Mouse (Mus musculus): ENCODE measurements at regions not wholly inside any gene's neighbourhood (a gene's known extent, or its start where the extent isn't known, plus 50 kb on each side); places are given as distances from the start of the nearest gene placed in this dataset.
A peak's percentile ranks its signal among the peaks of the same experiment; 100 is the strongest.

DNA sequence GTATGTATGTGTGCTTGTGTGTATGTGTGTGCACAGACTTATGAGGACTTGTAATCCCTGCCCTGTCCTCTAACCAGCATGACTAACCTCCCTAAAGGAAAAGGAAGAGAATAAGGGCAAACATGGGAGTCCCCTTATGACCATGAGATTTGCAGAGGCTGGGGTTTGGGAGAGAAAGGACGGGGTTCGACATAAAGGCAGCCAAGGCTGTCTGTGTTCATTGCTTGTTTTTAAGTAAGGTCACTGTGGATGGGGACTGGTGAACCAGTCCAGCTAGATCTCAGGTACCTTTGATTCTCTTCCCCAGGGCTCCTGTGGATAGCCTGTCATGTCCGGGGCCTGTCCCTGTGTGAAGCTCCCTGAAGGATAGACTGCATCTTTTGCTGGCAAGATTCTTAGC lies 55.6 kb downstream of the Irf2bp2 start:
- no peak for DNase-seq

DNA sequence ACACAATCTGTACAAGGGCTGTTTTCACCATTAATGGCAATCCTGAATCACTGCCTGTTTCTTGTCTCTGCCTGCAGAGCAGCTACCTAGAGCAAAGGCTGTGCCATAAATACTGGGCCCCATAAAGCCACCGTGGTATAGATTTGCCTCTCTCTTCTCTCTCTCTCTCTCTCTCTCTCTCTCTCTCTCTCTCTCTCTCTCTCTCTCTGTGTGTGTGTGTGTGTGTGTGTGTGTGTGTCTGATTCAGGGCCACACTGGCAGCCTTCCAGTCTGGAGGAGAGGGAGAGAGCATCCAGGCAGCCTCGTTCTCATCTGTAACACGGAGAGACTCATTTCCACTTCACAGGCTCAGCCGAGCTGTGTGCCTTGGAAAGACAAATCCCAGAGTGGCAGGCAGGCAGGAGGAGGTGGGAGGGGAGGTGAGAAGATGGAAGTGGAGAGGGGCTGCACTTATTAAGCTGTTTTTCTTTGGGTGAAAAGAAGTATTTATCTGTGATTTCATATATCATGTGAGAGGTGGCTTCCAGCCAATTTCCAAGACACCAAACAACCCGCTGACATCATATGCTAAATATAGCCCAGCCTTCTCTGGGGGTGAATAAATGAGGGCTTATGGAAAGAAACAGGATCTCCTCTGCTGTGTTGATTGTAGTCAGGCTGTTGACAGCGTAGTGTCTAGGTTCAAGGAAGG lies 56.7 kb downstream of the Irf2bp2 start:
- DNase-seq = peak; percentile 85 to 87

DNA sequence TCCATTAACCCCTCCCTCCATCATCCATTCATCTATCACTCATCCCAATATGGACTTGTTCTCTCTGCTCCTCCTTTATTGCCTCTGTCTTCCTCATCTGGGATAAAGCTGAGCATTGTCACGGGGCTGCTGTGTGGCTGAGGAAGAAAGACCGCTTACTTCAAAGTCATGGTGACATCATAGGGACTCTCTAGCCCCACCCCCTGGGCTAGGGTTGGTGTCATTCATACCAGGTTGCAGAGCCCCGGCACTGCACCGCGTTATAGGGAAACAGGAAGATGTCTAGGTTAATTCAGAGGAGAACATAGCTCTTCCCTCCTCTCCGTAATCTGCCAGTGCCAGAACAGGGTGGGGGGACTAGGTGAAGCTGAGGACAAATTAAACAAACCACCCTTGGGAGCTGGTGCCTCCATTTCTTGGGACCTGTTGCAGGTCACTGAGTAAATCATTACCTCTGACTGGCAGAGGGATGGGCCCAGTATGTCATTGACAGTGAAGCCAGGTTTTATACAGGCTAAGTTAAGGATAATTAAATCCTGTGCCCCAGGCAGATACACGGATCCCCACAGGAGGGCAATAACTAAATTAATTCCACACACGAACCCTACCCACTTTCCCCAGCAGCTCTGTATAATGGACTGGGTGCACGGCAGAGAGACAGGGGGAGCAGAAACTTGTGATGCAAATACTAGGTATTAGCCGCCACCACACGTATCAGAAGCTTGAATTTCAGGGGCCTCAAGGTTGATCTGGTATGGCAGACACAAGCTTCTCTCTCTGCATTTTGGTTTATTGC lies 57.5 kb downstream of the Irf2bp2 start:
- no peak for DNase-seq

DNA sequence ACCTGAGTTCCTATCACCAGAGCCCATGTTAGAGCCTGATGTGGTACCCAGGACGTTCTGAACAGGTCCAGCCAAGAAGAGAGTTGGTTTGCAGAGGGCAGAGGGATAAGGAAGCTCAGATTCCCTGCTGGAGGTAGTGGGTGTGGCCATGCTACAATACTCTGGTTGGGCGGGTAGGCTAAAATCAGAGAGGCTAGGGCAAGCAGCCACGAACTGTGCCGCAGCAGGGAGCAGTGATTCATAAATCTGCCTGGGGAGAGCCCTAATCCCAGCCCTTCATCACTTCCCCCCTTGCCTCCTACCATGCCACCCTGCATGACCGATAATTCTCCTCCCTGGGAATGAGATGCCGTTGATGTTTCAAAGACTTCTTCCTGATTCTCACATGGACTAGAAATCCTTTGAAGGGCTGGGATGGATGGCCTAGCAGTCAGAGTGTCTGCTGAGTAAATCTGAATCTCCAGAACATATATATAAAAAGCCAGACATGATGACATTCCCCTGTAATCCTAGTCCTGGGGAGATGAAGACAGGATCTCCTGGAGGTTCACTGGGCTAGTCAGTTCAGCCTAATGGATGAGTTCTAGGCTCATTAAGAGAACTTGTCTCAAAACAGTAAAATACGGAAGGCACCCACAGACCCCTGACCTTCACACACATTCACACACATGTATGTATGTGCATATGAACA lies 57.6 kb upstream of the Tarbp1 start:
- DNase-seq = peak; percentile 44 to 55

DNA sequence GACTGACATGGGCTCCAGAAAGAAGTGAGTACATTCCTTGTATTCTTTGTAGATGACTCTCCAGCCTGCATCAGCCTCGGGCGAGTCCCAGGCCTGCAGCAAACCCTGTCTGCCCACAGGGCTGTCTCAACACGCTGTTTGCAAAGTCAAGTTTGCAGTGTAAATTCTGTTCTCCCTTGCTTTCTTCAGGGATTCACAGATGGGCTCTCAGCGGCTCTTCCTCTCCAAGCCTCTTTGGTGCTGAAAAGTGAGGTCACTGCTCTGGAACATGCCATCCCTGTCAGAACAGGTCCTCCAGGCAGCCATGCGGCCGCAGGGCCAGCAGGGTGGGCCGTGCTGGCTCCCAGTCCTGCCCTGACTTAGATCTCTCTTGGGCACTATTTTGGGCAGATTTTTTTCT lies 56.6 kb upstream of the Tarbp1 start:
- peak in 1 of 2 experiments; percentile 50 for DNase-seq

DNA sequence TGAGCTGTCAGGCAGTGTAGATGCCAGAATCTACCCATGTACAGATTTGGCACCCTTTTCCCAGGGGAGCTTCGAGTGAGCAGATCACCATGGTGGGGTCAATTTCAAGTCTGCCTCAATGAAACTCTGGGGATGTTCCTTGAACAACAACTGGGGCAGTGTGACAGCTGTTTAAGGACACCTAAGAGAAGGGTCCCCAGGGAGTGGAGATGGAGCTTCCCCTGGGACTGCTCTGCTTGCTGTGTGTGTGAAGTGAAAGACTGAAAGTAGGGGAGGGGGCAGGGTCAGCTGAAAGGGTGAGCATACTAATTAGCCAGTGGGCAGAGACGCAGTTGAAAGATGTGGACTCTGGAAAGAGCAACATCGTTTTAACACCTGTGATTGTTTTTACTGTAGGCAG lies 54.5 kb upstream of the Tarbp1 start:
- no peak for DNase-seq

DNA sequence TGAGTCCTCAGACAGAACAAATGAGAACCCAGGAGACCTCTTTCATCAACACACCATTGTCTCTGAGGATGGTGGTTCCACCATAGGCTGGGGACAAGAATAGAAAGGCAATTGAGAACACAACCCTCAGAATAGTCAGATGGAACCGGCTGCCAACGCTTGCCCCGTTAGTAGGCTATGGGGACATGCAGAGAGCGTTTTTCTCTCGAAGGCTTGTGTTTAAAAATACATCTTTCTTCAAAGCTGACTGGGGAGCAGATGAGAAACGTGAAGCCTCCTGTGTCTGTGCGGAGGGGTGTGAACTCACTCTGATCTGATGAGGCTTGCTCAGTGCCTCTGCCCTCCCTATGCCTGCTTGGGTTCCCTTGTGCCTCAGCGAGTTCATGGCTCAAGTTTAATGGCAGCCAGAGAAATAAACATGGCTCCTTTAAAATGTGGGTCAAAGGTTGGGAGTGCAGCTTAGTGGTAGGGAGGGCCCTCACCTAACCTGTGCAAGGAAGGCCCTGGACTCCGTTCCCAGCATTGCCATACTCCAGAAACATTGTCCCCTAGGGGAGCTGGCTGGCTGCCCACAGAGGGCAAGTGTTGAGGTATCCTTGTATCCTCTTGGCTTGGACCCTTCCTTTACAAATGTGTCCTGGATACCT lies 53.7 kb upstream of the Tarbp1 start:
- DNase-seq = no peak

DNA sequence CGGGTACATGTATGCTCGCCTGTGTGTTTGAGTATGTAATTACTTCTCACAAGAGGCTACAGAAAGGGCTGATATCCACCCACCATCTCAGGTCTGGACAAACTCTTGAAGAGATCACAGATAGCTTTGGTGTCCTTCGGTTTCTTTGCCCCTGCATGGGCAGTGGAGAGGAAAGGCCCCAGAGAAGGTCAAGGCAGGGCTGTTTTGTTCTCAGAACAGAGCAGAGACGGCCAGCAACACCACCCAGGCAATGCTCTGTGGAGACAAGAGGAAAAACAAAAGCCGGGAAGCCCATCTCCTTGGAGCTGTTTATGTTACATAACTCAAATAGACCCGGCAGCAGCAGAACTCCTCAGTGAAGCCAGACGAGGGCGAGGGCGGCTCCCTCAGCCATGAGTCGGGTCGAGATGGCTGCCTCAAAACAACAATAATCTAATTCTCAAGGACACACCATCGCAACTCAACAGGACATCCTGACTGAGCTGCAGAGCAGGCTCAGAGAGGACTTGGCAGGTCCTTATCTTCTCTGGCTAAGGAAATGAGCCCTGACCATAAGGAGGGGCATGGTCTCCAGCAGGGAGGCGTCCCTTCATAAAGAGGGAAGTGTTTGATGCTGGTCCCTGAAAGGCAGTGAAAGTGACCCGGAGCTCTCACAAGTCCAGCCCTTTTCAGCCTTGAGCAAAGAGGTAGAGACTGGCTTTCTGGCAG lies 52.2 kb upstream of the Tarbp1 start:
- DNase-seq = peak in 1 of 2 experiments; percentile 35

DNA sequence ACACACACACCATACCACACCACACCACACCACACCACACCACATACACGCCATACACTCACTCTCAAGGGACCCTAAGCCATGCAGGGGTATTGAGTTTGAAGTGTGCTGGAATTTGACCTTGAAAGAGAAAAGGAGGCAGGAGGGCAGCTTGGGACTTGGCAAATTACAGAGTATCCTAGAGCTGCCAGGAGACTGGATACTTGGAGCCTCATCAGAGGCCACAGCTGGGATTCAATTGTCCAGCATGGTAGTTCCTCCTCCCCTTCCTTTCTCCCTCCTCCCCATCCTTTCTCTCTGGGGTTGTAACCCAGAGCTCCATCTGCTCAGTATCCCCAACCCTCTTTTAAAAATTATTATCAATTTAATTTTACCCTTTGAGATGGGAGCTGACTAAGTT lies 50.7 kb upstream of the Tarbp1 start:
- no peak for DNase-seq

Measured in cerebellum, postnatal 36 days (tissue).